Mouse (Mus musculus): ENCODE data around the gene Akt3.

DNA sequence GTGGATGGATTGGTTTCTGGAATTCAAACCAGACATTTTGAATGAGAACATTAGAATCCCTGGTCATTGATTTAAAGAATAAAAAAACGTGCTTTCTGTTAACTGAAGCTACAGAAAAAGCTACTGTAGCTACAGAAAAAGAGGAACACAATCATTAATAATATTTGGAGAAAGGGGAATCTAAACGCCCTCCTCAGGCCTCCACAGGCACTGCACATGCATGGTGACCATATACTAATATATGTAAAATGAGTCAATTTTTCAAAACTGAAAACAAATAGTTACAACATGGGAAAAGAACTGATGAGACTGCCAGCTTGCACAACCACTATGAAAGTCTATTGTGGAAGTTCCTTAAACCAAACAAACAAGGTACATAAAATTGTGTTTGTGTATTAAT, 21.3 kb downstream of the Akt3 start:
- no peak for TF ChIP-seq CTCF (IDR thresholded peaks at IDR 0.05; ENCODE audit: extremely low read depth, insufficient read depth, insufficient read length, insufficient replicate concordance)
- no peak for TF ChIP-seq POLR2A (IDR thresholded peaks at IDR 0.05; ENCODE audit: low read depth, low read length)

Measured in spleen, adult 2 months (tissue).